Mouse (Mus musculus): Measurements from ENCODE around the gene Actrt3.

GRCm38 (mm10) chr3:30550218-30550617 is 49.5 kb downstream of the Actrt3 start:
- TF ChIP-seq MEF2A (IDR thresholded peaks at IDR 0.05; ENCODE audit: extremely low read depth, insufficient replicate concordance, low read depth, low read length, poor library complexity, severe bottlenecking) (no peak), MAZ (IDR thresholded peaks at IDR 0.05; ENCODE audit: low read depth, low read length) (no peak), MAX (IDR thresholded peaks at IDR 0.05; ENCODE audit: low read length) (no peak), SMC3 (IDR thresholded peaks at IDR 0.05; ENCODE audit: low read depth, low read length) (peak; percentile 28), GABPA (IDR thresholded peaks at IDR 0.05; ENCODE audit: low read depth, low read length) (no peak), CTCF (IDR thresholded peaks at IDR 0.05 in 2 of 3, conservative IDR thresholded peaks at IDR 0.05 in 1 of 3; ENCODE audit: control insufficient read depth in 1 of 3, insufficient read depth in 1 of 3, low read depth in 2 of 3, low read length in 3 of 3, poor library complexity in 1 of 3, severe bottlenecking in 1 of 3) (peak in 1 of 3 experiments; percentile 35; a peak in 2 of 6 replicates), ELF1 (IDR thresholded peaks at IDR 0.05; ENCODE audit: low read depth, low read length) (no peak), ZMIZ1 (IDR thresholded peaks at IDR 0.05; ENCODE audit: low read depth, low read length) (no peak), USF1 (IDR thresholded peaks at IDR 0.05; ENCODE audit: low read depth, low read length) (no peak)
